ENCODE assay signal across 8 mouse cellular contexts in the genomic region with DNA sequence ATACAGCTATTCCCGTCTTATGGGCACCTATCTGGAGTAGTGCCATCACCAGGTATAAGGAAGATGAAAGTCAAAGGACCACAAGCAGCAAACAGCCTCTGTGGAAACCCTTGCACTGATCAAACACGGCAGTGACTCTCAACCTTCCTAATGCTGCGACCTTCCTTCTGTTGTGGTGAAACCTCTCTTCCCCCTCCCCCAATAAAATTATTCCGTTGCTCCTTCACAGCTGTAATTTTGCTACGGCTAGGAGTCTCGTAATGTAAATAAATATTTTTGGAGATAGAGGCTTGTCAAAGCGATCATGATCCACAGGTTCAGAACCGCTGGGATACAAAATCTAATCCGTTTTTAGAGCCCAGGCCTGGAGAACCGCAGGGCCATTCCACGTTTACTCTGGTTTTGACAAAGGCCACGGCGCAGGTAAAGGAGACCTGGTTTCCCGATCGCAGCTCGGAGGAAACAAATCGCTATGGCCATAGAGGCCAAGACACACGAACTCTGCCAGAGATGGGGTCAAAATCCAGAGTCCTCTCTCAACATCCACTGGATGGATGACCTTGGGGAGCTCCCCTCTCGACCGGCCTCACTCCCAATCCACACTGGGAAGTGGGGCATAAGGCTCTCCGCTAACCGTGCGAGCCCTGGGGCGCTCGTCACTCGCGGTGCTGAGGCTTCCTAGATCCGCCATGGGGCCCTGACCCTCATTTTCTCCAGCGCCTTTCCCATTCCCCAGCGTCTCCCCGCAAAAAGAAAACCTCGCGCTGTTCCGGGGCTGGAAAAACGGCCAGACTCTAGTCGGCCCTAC. TPM values are rescaled to one million over a fixed set of nuclear protein-coding genes. Genes with fewer than 3 reads are reported as not detected.
DNase-seq lines count a peak whose midpoint lies in the region; ATAC-seq and TF ChIP-seq lines count a peak whose summit lies in the region.

No protein-coding gene starts in this region.

- peaks cover 28% of the 10 kb centered on the region for H3K36me3 ChIP-seq in ES-Bruce4 (ENCODE audit: control insufficient read depth, insufficient read depth, low read length, poor library complexity, severe bottlenecking)
- H3K36me3 ChIP-seq in heart, postnatal 0 days (replicated peaks; ENCODE audit: control insufficient read depth, insufficient read depth, low read length) = peaks cover 44% of the 10 kb centered on the region
- H3K36me3 ChIP-seq in neural tube, embryonic 13.5 days = peaks cover 38% of the 10 kb centered on the region

- H3K9ac ChIP-seq in ES-Bruce4 (ENCODE audit: low read depth, poor library complexity, severe bottlenecking) = peak overlapping the region; percentile 84
- peak overlapping the region; percentile 98 for H3K9ac ChIP-seq in heart, postnatal 0 days (replicated peaks; ENCODE audit: low read depth, low read length)
- peak overlapping the region; percentile 97 for H3K9ac ChIP-seq in neural tube, embryonic 13.5 days

- TF ChIP-seq EP300 in ES-Bruce4 (IDR thresholded peaks at IDR 0.05; ENCODE audit: insufficient read depth, low read depth, low read length) = no peak
- no peak for TF ChIP-seq EP300 in heart, postnatal 0 days (IDR thresholded peaks at IDR 0.05; ENCODE audit: low read depth)

- no peak for TF ChIP-seq POLR2A in ES-Bruce4 (IDR thresholded peaks at IDR 0.05; ENCODE audit: insufficient read depth, low read length)
- no peak for TF ChIP-seq POLR2A in bone marrow macrophage, adult 2 months (IDR thresholded peaks at IDR 0.05; ENCODE audit: borderline replicate concordance, low read depth, low read length)

- H3K27me3 ChIP-seq in ES-Bruce4 (ENCODE audit: control insufficient read depth, insufficient read depth, low read length, poor library complexity, severe bottlenecking) = no peaks in the 10 kb centered on the region
- H3K27me3 ChIP-seq in heart, postnatal 0 days (ENCODE audit: control insufficient read depth, insufficient read depth, low read length) = no peaks in the 10 kb centered on the region
- no peaks in the 10 kb centered on the region for H3K27me3 ChIP-seq in neural tube, embryonic 13.5 days

- H3K27ac ChIP-seq in layer of hippocampus, adult 2 months = peak overlapping the region; percentile 98
- H3K27ac ChIP-seq in ES-Bruce4 (ENCODE audit: insufficient read depth, low read length) = peak overlapping the region; percentile 18
- peak overlapping the region; percentile 46 for H3K27ac ChIP-seq in bone marrow macrophage, adult 2 months (ENCODE audit: insufficient read depth, low read depth, low read length)
- H3K27ac ChIP-seq in heart, postnatal 0 days (ENCODE audit: low read depth) = peak overlapping the region; percentile 95
- peak overlapping the region; percentile 91 for H3K27ac ChIP-seq in neural tube, embryonic 13.5 days (replicated peaks)

- peak; percentile 64 for ATAC-seq in heart, postnatal 0 days (ENCODE audit: insufficient read depth, low read depth)
- ATAC-seq in neural tube, embryonic 13.5 days (ENCODE audit: low read depth) = peak; percentile 72

- no peaks in the 10 kb centered on the region for H3K4me1 ChIP-seq in ES-Bruce4 (ENCODE audit: control insufficient read depth, insufficient read depth, low read length)
- H3K4me1 ChIP-seq in bone marrow macrophage, adult 2 months (ENCODE audit: control insufficient read depth, insufficient read depth, low read length) = peaks cover 17% of the 10 kb centered on the region
- H3K4me1 ChIP-seq in heart, postnatal 0 days (ENCODE audit: control insufficient read depth, insufficient read depth) = peaks cover 25% of the 10 kb centered on the region
- H3K4me1 ChIP-seq in neural tube, embryonic 13.5 days (replicated peaks) = peaks cover 23% of the 10 kb centered on the region

- intact Hi-C loops in left cerebral cortex, postnatal 36 days (cut with DNase I) = no loop called here

- DNase-seq in layer of hippocampus, adult 2 months (ENCODE audit: low spot score in 2 of 2) = peak in 1 of 2 experiments; percentile 29
- DNase-seq in layer of hippocampus, adult 9-10 months (ENCODE audit: low spot score) = no peak
- peak; percentile 30 for DNase-seq in heart, postnatal 0 days (ENCODE audit: low spot score)
- DNase-seq in liver = peak; percentile 16
- DNase-seq in left cerebral cortex, postnatal 36 days (ENCODE audit: low spot score in 2 of 2) = no peak

- under 1% methylated on average over 36 of the region's 36 CpGs for WGBS in heart, postnatal 0 days
- 2% methylated on average over 36 of the region's 36 CpGs for WGBS in neural tube, embryonic 13.5 days

- H3K4me2 ChIP-seq in heart, postnatal 0 days (ENCODE audit: low read depth, low read length) = peak overlapping the region; percentile 92
- H3K4me2 ChIP-seq in neural tube, embryonic 13.5 days = peak overlapping the region; percentile 94

- H3K9me3 ChIP-seq in ES-Bruce4 (replicated peaks; ENCODE audit: control insufficient read depth, insufficient read depth, low read length, poor library complexity, severe bottlenecking) = no peaks in the 10 kb centered on the region
- H3K9me3 ChIP-seq in heart, postnatal 0 days (replicated peaks; ENCODE audit: control insufficient read depth, low read length) = no peaks in the 10 kb centered on the region
- no peaks in the 10 kb centered on the region for H3K9me3 ChIP-seq in neural tube, embryonic 13.5 days

- H3K4me3 ChIP-seq in layer of hippocampus, adult 2 months = peak overlapping the region; percentile 76
- H3K4me3 ChIP-seq in ES-Bruce4 (ENCODE audit: low read depth, low read length) = peak overlapping the region; percentile 80
- peak overlapping the region; percentile 86 for H3K4me3 ChIP-seq in bone marrow macrophage, adult 2 months (ENCODE audit: insufficient read depth, low read length)
- H3K4me3 ChIP-seq in heart, postnatal 0 days (ENCODE audit: low read depth, low read length) = peak overlapping the region; percentile 96
- H3K4me3 ChIP-seq in neural tube, embryonic 13.5 days = peak overlapping the region; percentile 90

- TF ChIP-seq CTCF in layer of hippocampus, adult 2 months (conservative IDR thresholded peaks at IDR 0.05) = no peak
- TF ChIP-seq CTCF in ES-Bruce4 (IDR thresholded peaks at IDR 0.05; ENCODE audit: low read depth, low read length) = no peak
- no peak for TF ChIP-seq CTCF in bone marrow macrophage, adult 2 months (IDR thresholded peaks at IDR 0.05; ENCODE audit: low read depth, low read length)
- no peak for TF ChIP-seq CTCF in heart, postnatal 0 days (IDR thresholded peaks at IDR 0.05; ENCODE audit: low read depth)

RNA-seq across cellular contexts. Expression of a gene that starts 0.5 kb away (rescaled TPM):
- total RNA-seq in layer of hippocampus, adult 2 months (2021) = 100 to 1,000 TPM; 713 to 825 TPM
- polyA plus RNA-seq in ES-Bruce4 (2011; ENCODE audit: insufficient read depth, insufficient read length, low read depth, missing spikeins) = 552 and 561 TPM in 2 replicates
- polyA plus RNA-seq in bone marrow macrophage, adult 2 months (2012; ENCODE audit: insufficient read depth, insufficient read length, missing spikeins) = 293 and 325 TPM in 2 replicates
- 1,537 and 1,673 TPM in 2 replicates for total RNA-seq in heart, postnatal 0 days (2014; rRNA removed; ENCODE audit: low replicate concordance)
- 5,899 and 6,150 TPM in 2 replicates for polyA plus RNA-seq in heart, postnatal 0 days (2015; fragmentation: Nextera tagmentation; extraction: Ambion mirVana)
- polyA plus RNA-seq in neural tube, embryonic 13.5 days (2015; fragmentation: Nextera tagmentation; extraction: Ambion mirVana) = 1,573 and 1,642 TPM in 2 replicates
- 100 to 1,000 TPM; 648 to 693 TPM for total RNA-seq in left cerebral cortex, postnatal 36 days (2021)

RNA-seq across cellular contexts. Expression of a gene that starts 0.6 kb away (rescaled TPM):
- total RNA-seq in layer of hippocampus, adult 2 months (2021) = 10 to 100 TPM; 17.9 to 19.0 TPM
- polyA plus RNA-seq in ES-Bruce4 (2011; ENCODE audit: insufficient read depth, insufficient read length, low read depth, missing spikeins) = 41.5 and 42.4 TPM in 2 replicates
- 9.7 and 10.0 TPM in 2 replicates for polyA plus RNA-seq in bone marrow macrophage, adult 2 months (2012; ENCODE audit: insufficient read depth, insufficient read length, missing spikeins)
- 7.7 and 8.8 TPM in 2 replicates for total RNA-seq in heart, postnatal 0 days (2014; rRNA removed; ENCODE audit: low replicate concordance)
- 3.2 and 4.0 TPM in 2 replicates for polyA plus RNA-seq in heart, postnatal 0 days (2015; fragmentation: Nextera tagmentation; extraction: Ambion mirVana)
- 5.1 and 5.7 TPM in 2 replicates for polyA plus RNA-seq in neural tube, embryonic 13.5 days (2015; fragmentation: Nextera tagmentation; extraction: Ambion mirVana)
- 10 to 100 TPM; 12.5 to 16.2 TPM for total RNA-seq in left cerebral cortex, postnatal 36 days (2021)

RNA-seq across cellular contexts. Expression of a gene that starts 22.4 kb away (rescaled TPM):
- total RNA-seq in layer of hippocampus, adult 2 months (2021) = 1 to 10 TPM; 5.2 to 5.6 TPM
- polyA plus RNA-seq in ES-Bruce4 (2011; ENCODE audit: insufficient read depth, insufficient read length, low read depth, missing spikeins) = 19.4 and 21.8 TPM in 2 replicates
- polyA plus RNA-seq in bone marrow macrophage, adult 2 months (2012; ENCODE audit: insufficient read depth, insufficient read length, missing spikeins) = 4.5 and 4.9 TPM in 2 replicates
- total RNA-seq in heart, postnatal 0 days (2014; rRNA removed; ENCODE audit: low replicate concordance) = 5.1 and 7.0 TPM in 2 replicates
- 1.2 and 1.5 TPM in 2 replicates for polyA plus RNA-seq in heart, postnatal 0 days (2015; fragmentation: Nextera tagmentation; extraction: Ambion mirVana)
- polyA plus RNA-seq in neural tube, embryonic 13.5 days (2015; fragmentation: Nextera tagmentation; extraction: Ambion mirVana) = 6.8 and 7.2 TPM in 2 replicates
- 1 to 10 TPM; 5.9 to 6.0 TPM for total RNA-seq in left cerebral cortex, postnatal 36 days (2021)

RNA-seq across cellular contexts. Expression of a gene that starts 39.2 kb away (rescaled TPM):
- 10 to 100 TPM; 19.3 to 25.5 TPM for total RNA-seq in layer of hippocampus, adult 2 months (2021)
- 70.7 and 73.2 TPM in 2 replicates for polyA plus RNA-seq in ES-Bruce4 (2011; ENCODE audit: insufficient read depth, insufficient read length, low read depth, missing spikeins)
- polyA plus RNA-seq in bone marrow macrophage, adult 2 months (2012; ENCODE audit: insufficient read depth, insufficient read length, missing spikeins) = 4.9 and 5.1 TPM in 2 replicates
- 3.3 and 4.3 TPM in 2 replicates for total RNA-seq in heart, postnatal 0 days (2014; rRNA removed; ENCODE audit: low replicate concordance)
- polyA plus RNA-seq in heart, postnatal 0 days (2015; fragmentation: Nextera tagmentation; extraction: Ambion mirVana) = 4.1 and 4.2 TPM in 2 replicates
- 26.9 and 29.1 TPM in 2 replicates for polyA plus RNA-seq in neural tube, embryonic 13.5 days (2015; fragmentation: Nextera tagmentation; extraction: Ambion mirVana)
- 10 to 100 TPM; 11.7 to 18.1 TPM for total RNA-seq in left cerebral cortex, postnatal 36 days (2021)

RNA-seq across cellular contexts. Expression of a gene that starts 48.2 kb away (rescaled TPM):
- 1 to 10 TPM; 4.1 to 5.5 TPM for total RNA-seq in layer of hippocampus, adult 2 months (2021)
- polyA plus RNA-seq in ES-Bruce4 (2011; ENCODE audit: insufficient read depth, insufficient read length, low read depth, missing spikeins) = 0.90 and 0.99 TPM in 2 replicates
- 23.3 and 27.5 TPM in 2 replicates for polyA plus RNA-seq in bone marrow macrophage, adult 2 months (2012; ENCODE audit: insufficient read depth, insufficient read length, missing spikeins)
- 2.4 and 6.8 TPM in 2 replicates for total RNA-seq in heart, postnatal 0 days (2014; rRNA removed; ENCODE audit: low replicate concordance)
- 3.1 and 3.5 TPM in 2 replicates for polyA plus RNA-seq in heart, postnatal 0 days (2015; fragmentation: Nextera tagmentation; extraction: Ambion mirVana)
- 1.6 and 1.9 TPM in 2 replicates for polyA plus RNA-seq in neural tube, embryonic 13.5 days (2015; fragmentation: Nextera tagmentation; extraction: Ambion mirVana)
- total RNA-seq in left cerebral cortex, postnatal 36 days (2021) = 1 to 10 TPM; 6.1 to 6.7 TPM

Comparison
In these comparisons a context has a peak if more than half of its experiments do, and no peak if none do; other contexts are left out.
1. DNase-seq: peak in heart, postnatal 0 days (single experiment) and liver (single experiment); none in layer of hippocampus, adult 9-10 months (single experiment) and left cerebral cortex, postnatal 36 days (0 of 2).
2. H3K27ac ChIP-seq: peak in every context shown above with its lines; median percentile 98 in layer of hippocampus, adult 2 months; 95 in heart, postnatal 0 days; 91 in neural tube, embryonic 13.5 days; 46 in bone marrow macrophage, adult 2 months; 18 in ES-Bruce4.
3. Peak in every context shown above with its lines, with median percentiles within 50 percentile points of each other: H3K4me3 ChIP-seq and H3K9ac ChIP-seq.